Mouse (Mus musculus) ES-Bruce4 (cell line): ENCODE measurements around the gene Nfe2l1.

Experiments
- CTCF ChIP-seq: IDR thresholded peaks from one replicate; pipeline ENCODE4 v1.8.1; 2011; ENCODE audit warnings: low read depth, low read length
- EP300 ChIP-seq: IDR thresholded peaks from 2 replicates; pipeline ENCODE4 v1.6.1; 2011; ENCODE audit warnings: low read depth, low read length; ENCODE audit not compliant: insufficient read depth
- POLR2A ChIP-seq: IDR thresholded peaks from one replicate; pipeline ENCODE4 v1.8.1; 2011; ENCODE audit warnings: low read length; ENCODE audit not compliant: insufficient read depth

DNA sequence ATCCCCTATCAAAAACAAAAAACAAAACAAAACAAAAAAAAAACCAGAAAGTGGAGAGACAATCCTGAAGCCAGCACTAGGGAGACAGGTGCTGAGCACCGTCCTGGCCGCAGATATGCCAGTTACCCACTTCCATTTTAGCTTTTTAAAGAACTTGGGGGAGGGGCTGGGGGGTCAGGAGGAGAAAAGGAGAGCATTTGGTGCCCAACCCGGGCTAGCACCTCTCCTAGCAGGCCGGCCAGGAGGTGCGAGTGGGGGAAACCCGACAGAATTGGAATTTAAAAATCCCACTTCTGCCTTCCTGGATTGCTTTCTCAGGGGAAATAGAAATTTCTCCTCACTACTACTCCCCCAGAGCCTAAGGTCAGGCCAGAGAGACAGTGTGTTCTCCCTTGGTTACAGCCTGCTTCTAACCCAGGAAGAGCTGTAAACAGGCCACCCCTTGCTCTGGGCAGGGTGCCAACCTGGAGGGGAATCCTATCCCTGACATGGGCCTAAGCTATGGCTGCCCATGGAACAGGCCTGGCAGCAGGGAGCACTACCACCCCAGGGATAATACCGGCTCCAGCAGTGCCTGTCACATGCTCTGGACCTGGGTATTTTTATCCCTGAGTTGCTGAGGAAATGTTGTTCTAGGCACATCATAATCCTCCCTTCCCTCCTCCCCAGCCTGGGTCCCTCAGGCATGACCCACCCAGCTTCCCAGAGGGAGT is 4.8 kb downstream of the Nfe2l1 start:
- no peak for TF ChIP-seq CTCF
- no peak for TF ChIP-seq POLR2A
- TF ChIP-seq EP300, result no peak
